Mouse (Mus musculus) CH12.LX (cell line): ENCODE data around the gene Krba1. TPM values are rescaled to one million over a fixed set of nuclear protein-coding genes. Genes with fewer than 3 reads are reported as not detected.

Experiments used
- DNase-seq: peaks from one replicate; pipeline ENCODE4 v3.0.0-alpha.2; 2013; ENCODE audit errors: extremely low read depth
- H3K27ac ChIP-seq: 2 replicates; pipeline ENCODE4 v1.5.1; 2012; ENCODE audit warnings: low read depth, mild to moderate bottlenecking, control low read depth, moderate library complexity; ENCODE audit not compliant: insufficient read depth
- H3K27me3 ChIP-seq: replicated peaks from 2 replicates; pipeline ENCODE3; 2012; ENCODE audit warnings: inconsistent platforms
- H3K36me3 ChIP-seq, 2 experiments: replicated peaks in 1 of 2; 2 replicates each; pipeline versions ENCODE3 to v1.6.1; 2012; ENCODE audit warnings: inconsistent platforms in 1 of 2, low read length in 1 of 2, mild to moderate bottlenecking in 1 of 2, mixed read lengths in 1 of 2, moderate library complexity in 1 of 2; ENCODE audit not compliant: control insufficient read depth in 1 of 2, insufficient read depth in 1 of 2
- H3K4me1 ChIP-seq, 2 experiments: 2 replicates each; pipeline ENCODE4 v1.6.1; 2012; ENCODE audit warnings: inconsistent platforms in 1 of 2, moderate library complexity in 1 of 2; ENCODE audit not compliant: insufficient read depth in 2 of 2, control insufficient read depth in 1 of 2
- H3K4me2 ChIP-seq: 2 replicates; pipeline ENCODE4 v1.6.1; 2012; ENCODE audit warnings: low read depth, mild to moderate bottlenecking, control low read depth; ENCODE audit not compliant: poor library complexity, insufficient read depth, severe bottlenecking
- H3K4me3 ChIP-seq, 3 experiments: fragments of 150-350 bp in 1 of 3; sonication (generic) in 1 of 3; replicated peaks in 1 of 3; 2 replicates each; pipeline versions ENCODE3 to v1.5.1; 2011 to 2012; ENCODE audit warnings: low read depth in 2 of 3, low read length in 2 of 3, mild to moderate bottlenecking in 2 of 3, moderate library complexity in 2 of 3, control low read depth in 1 of 3, improper control_type of control experiment in 1 of 3, inconsistent platforms in 1 of 3, mixed read lengths in 1 of 3; ENCODE audit not compliant: poor library complexity in 1 of 3
- H3K79me2 ChIP-seq: replicated peaks from 2 replicates; pipeline ENCODE4 v1.6.1; 2012; ENCODE audit warnings: mild to moderate bottlenecking, moderate library complexity; ENCODE audit not compliant: control insufficient read depth, poor library complexity, insufficient read depth, severe bottlenecking; ENCODE audit errors: extremely low read depth
- H3K9ac ChIP-seq: 2 replicates; pipeline ENCODE4 v1.6.1; 2012; ENCODE audit warnings: low read depth, mild to moderate bottlenecking, control low read depth, moderate library complexity; ENCODE audit not compliant: insufficient read depth
- H3K9me3 ChIP-seq: replicated peaks from 2 replicates; pipeline ENCODE3; 2012; ENCODE audit warnings: low read length, inconsistent platforms, mixed read lengths
- BHLHE40 ChIP-seq: IDR thresholded peaks from 2 replicates; pipeline ENCODE4 v1.6.1; 2011; ENCODE audit warnings: mild to moderate bottlenecking, low read depth, low read length, improper control_type of control experiment
- CHD1 ChIP-seq: IDR thresholded peaks from 2 replicates; pipeline ENCODE4 v1.6.1; 2012; ENCODE audit warnings: low read depth, low read length, improper control_type of control experiment, inconsistent platforms
- CTCF ChIP-seq, 2 experiments: IDR thresholded peaks in 1 of 2; conservative IDR thresholded peaks in 1 of 2; 2 replicates each; pipeline ENCODE4 v1.5.1; 2011 to 2012; ENCODE audit warnings: low read depth in 2 of 2, low read length in 2 of 2, improper control_type of control experiment in 1 of 2, inconsistent platforms in 1 of 2, mild to moderate bottlenecking in 1 of 2, moderate library complexity in 1 of 2
- ELF1 ChIP-seq: IDR thresholded peaks from 2 replicates; pipeline ENCODE4 v1.6.1; 2014; ENCODE audit warnings: low read depth, mild to moderate bottlenecking, inconsistent platforms, low read length, improper control_type of control experiment
- EP300 ChIP-seq: IDR thresholded peaks from 2 replicates; pipeline ENCODE4 v1.6.1; 2011; ENCODE audit warnings: low read length, improper control_type of control experiment
- GABPA ChIP-seq: IDR thresholded peaks from 2 replicates; pipeline ENCODE4 v1.6.1; 2012; ENCODE audit warnings: low read depth, low read length, improper control_type of control experiment, inconsistent platforms; ENCODE audit not compliant: insufficient replicate concordance
- HCFC1 ChIP-seq: IDR thresholded peaks from 2 replicates; pipeline ENCODE4 v1.6.1; 2012; ENCODE audit warnings: low read depth, mild to moderate bottlenecking, inconsistent platforms, low read length, improper control_type of control experiment
- JUN ChIP-seq: IDR thresholded peaks from 2 replicates; pipeline ENCODE4 v1.6.1; 2011; ENCODE audit warnings: low read depth, mild to moderate bottlenecking, low read length, improper control_type of control experiment, moderate library complexity; ENCODE audit not compliant: insufficient read depth
- JUND ChIP-seq: conservative IDR thresholded peaks from 2 replicates; pipeline ENCODE4 v1.6.1; 2011; ENCODE audit warnings: low read depth, low read length, improper control_type of control experiment
- KAT2A ChIP-seq: IDR thresholded peaks from 2 replicates; pipeline ENCODE4 v1.6.1; 2012; ENCODE audit warnings: low read length, improper control_type of control experiment, inconsistent platforms; ENCODE audit not compliant: insufficient replicate concordance
- MAX ChIP-seq: IDR thresholded peaks from 2 replicates; pipeline ENCODE4 v1.6.1; 2011; ENCODE audit warnings: low read length, improper control_type of control experiment
- MEF2A ChIP-seq: IDR thresholded peaks from 2 replicates; pipeline ENCODE4 v1.6.1; 2014; ENCODE audit warnings: low read depth, mild to moderate bottlenecking, inconsistent platforms, low read length, improper control_type of control experiment, borderline replicate concordance
- MXI1 ChIP-seq: IDR thresholded peaks from 2 replicates; pipeline ENCODE4 v1.6.1; 2011; ENCODE audit warnings: mild to moderate bottlenecking, low read depth, low read length, improper control_type of control experiment
- POLR2AphosphoS2 ChIP-seq: IDR thresholded peaks from 2 replicates; pipeline ENCODE4 v1.6.1; 2011; ENCODE audit warnings: low read depth, low read length, improper control_type of control experiment
- RCOR1 ChIP-seq: conservative IDR thresholded peaks from 2 replicates; pipeline ENCODE4 v1.6.1; 2012; ENCODE audit warnings: low read depth, mild to moderate bottlenecking, inconsistent platforms, low read length, improper control_type of control experiment
- TBP ChIP-seq: conservative IDR thresholded peaks from 2 replicates; pipeline ENCODE4 v1.6.1; 2011; ENCODE audit warnings: low read depth, low read length, improper control_type of control experiment
- TCF12 ChIP-seq: IDR thresholded peaks from 2 replicates; pipeline ENCODE4 v1.6.1; 2014; ENCODE audit warnings: low read depth, mild to moderate bottlenecking, inconsistent platforms, low read length, improper control_type of control experiment
- UBTF ChIP-seq: IDR thresholded peaks from 2 replicates; pipeline ENCODE4 v1.6.1; 2012; ENCODE audit warnings: low read depth, mild to moderate bottlenecking, inconsistent platforms, low read length, improper control_type of control experiment, moderate library complexity
- ZKSCAN1 ChIP-seq: IDR thresholded peaks from 2 replicates; pipeline ENCODE4 v1.6.1; 2012; ENCODE audit warnings: low read depth, inconsistent platforms, low read length, improper control_type of control experiment, borderline replicate concordance
- dilution Hi-C: fragments of 300-500 bp; cut with MboI; formaldehyde crosslinking; loops from 2 replicates; pipeline ENCODE4 v1.14.3; 2020; ENCODE audit warnings: low sequenced_read_pairs; ENCODE audit not compliant: extremely low pct_unique_long_range_greater_than_20kb, extremely low pct_ligation_motif_present
- in situ Hi-C: fragments of 300-500 bp; cut with MboI; formaldehyde crosslinking; loops from 3 replicates; pipeline ENCODE4 v1.14.3; 2019; ENCODE audit warnings: low sequenced_read_pairs, low pct_ligation_motif_present, low pct_unique_long_range_greater_than_20kb, mixed read lengths
- polyA plus RNA-seq: library from polyadenylated mRNA; unstranded; fragments of >175 nt; gene quantifications from 2 replicates; pipeline ENCODE4 v1.2.1, GENCODE M21; 2012; ENCODE audit warnings: low read depth; ENCODE audit not compliant: insufficient read length
- total RNA-seq, 2 experiments: library from RNA; depleted of rRNA; stranded (reverse); fragments of 300-350 nt in 1 of 2; fragments of >200 nt in 1 of 2; gene quantifications; 2 replicates each; pipeline ENCODE4 v1.2.3; 2012 to 2014

The Krba1 gene
- total and polyA plus RNA-seq, 3 experiments, result 2.9 to 12.7 (median 9.8) TPM

DNA sequence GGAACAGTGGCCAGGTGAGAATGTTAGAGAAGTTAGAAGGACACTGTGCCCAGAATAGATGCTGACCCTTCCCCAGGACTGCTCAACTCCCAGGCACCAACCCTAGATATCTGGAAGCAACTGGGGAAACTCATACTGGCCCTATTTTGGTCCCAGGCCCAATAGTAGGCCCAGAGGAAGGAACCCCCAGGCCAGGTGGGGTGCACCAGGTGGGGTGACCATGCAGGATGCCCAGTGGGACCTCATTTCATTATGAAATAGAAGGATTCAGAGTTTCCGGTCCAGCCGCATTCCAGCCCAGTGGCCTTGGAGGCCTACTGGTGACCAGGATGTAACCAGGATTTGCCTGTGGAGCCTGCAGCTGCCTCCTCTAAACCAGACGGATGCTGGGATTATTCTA lies 51.5 kb downstream of the Krba1 start:
- Histone ChIP-seq H3K79me2 (no peaks in the 10 kb centered on the region), H3K4me3 (no peak overlapping the region)
- dilution Hi-C loops, result no loop called here
- TF ChIP-seq POLR2AphosphoS2 (no peak), BHLHE40 (no peak), MEF2A (no peak), EP300 (no peak), GABPA (no peak), CHD1 (no peak), ZKSCAN1 (no peak), MXI1 (no peak), CTCF (conservative IDR thresholded peaks at IDR 0.05 in 1 of 2, IDR thresholded peaks at IDR 0.05 in 1 of 2; ENCODE audit: low read depth in 2 of 2, low read length in 2 of 2) (no peak), UBTF (no peak), HCFC1 (no peak), RCOR1 (no peak), KAT2A (no peak), MAX (no peak), JUND (no peak)
- TF ChIP-seq, all 38 proteins: peak for 0
- no peak for DNase-seq
- Histone ChIP-seq H3K9ac (no peak overlapping the region), H3K36me3 (peaks cover 0 to 8% of the 10 kb centered on the region in 2 experiments), H3K27me3 (no peaks in the 10 kb centered on the region), H3K4me2 (no peak overlapping the region), H3K27ac (no peak overlapping the region), H3K4me1 (peaks cover 18 to 51% of the 10 kb centered on the region in 2 experiments), H3K9me3 (peaks cover 7% of the 10 kb centered on the region)
- in situ Hi-C loops, result no loop called here

DNA sequence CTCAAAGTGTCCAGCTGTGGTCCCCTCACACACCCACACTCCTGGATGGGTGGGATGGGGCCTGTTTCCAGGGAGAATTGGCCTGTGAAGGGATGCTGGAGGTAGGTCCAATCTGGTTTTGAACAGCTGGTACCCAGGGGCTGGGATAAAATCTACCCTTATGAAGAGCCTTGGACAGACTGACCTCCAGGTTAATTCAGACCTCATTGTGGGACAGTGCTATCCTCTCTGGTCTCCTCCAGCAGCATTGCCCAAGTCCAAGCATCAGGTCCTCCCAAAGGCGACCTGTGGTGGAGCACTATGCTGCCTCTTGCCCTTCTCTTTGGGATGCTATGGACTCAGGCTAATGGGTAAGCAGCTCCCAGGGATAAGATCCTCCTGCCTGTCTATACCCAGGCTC lies 52.5 kb downstream of the Krba1 start, which contains the start of gene Sspo:
TSS of gene Sspo (plus strand) at position 301 of the 400 bp plus-strand sequence.
- dilution Hi-C loops, result no loop called here
- no peak within 1 kb of the TSS for H3K4me3 ChIP-seq
- DNase-seq, result no peak
- H3K9me3 ChIP-seq, result no peaks in the 10 kb centered on the region
- TF ChIP-seq JUN (no peak), TBP (no peak), JUND (no peak), TCF12 (no peak), ELF1 (no peak)
- TF ChIP-seq, all 38 proteins: peak for 0
- Histone ChIP-seq H3K27ac (no peak within 1 kb of the TSS), H3K4me1 (peaks cover 18 to 50% of the 10 kb centered on the region in 2 experiments), H3K79me2 (no peaks in the 10 kb centered on the region), H3K36me3 (no peaks in the 10 kb centered on the region), H3K4me2 (no peak within 1 kb of the TSS), H3K27me3 (no peaks in the 10 kb centered on the region), H3K9ac (no peak within 1 kb of the TSS)
- in situ Hi-C loops, result no loop called here
